In genomic region chr14:31421509-31422295, GRCm38 (mm10) we compare ENCODE assay signal across 13 mouse cellular contexts. TPM values are rescaled to one million over a fixed set of nuclear protein-coding genes. Genes with fewer than 3 reads are reported as not detected.
DNase-seq lines count a peak whose midpoint lies in the region; ATAC-seq and TF ChIP-seq lines count a peak whose summit lies in the region.
"Had no signal": no experiment of that assay in that cellular context is flagged by ENCODE, and none has a peak within 500 bp of the region (broad histone marks: within the 10 kb centered on the region; RNA-seq: fewer than 3 reads in every experiment).

No protein-coding gene starts in this region.

- H3K36me3 ChIP-seq in intestine, embryonic 15.5 days: no peaks in the 10 kb centered on the region
- H3K36me3 ChIP-seq in intestine, postnatal 0 days (ENCODE audit: control insufficient read depth, insufficient read depth): no peaks in the 10 kb centered on the region
- H3K36me3 ChIP-seq in kidney, embryonic 16.5 days (ENCODE audit: insufficient read depth, low read length): no peaks in the 10 kb centered on the region
- H3K36me3 ChIP-seq in liver, embryonic 16.5 days (ENCODE audit: control insufficient read depth, insufficient read depth): peaks cover 5% of the 10 kb centered on the region; the same call in 1 of the 2 replicates
- peaks cover 15% of the 10 kb centered on the region for H3K36me3 ChIP-seq in midbrain, embryonic 14.5 days (ENCODE audit: control insufficient read depth, insufficient read depth, low read length)
- H3K36me3 ChIP-seq in forebrain, embryonic 10.5 days (replicated peaks): peaks cover 14% of the 10 kb centered on the region
- H3K36me3 ChIP-seq: stomach, embryonic 15.5 days had no signal

- no peaks in the 10 kb centered on the region for H3K9me3 ChIP-seq in intestine, embryonic 15.5 days
- H3K9me3 ChIP-seq in intestine, postnatal 0 days (ENCODE audit: control insufficient read depth): no peaks in the 10 kb centered on the region
- H3K9me3 ChIP-seq in kidney, embryonic 16.5 days (ENCODE audit: low read length): peaks cover 7% of the 10 kb centered on the region; the same call in 1 of the 2 replicates
- H3K9me3 ChIP-seq in liver, embryonic 16.5 days (replicated peaks; ENCODE audit: control insufficient read depth, low read length): no peaks in the 10 kb centered on the region
- H3K9me3 ChIP-seq in midbrain, embryonic 14.5 days (ENCODE audit: control insufficient read depth, low read length): no peaks in the 10 kb centered on the region
- H3K9me3 ChIP-seq in forebrain, embryonic 10.5 days: peaks cover 8% of the 10 kb centered on the region
- H3K9me3 ChIP-seq: limb, embryonic 15.5 days; stomach, embryonic 15.5 days had no signal

- WGBS in intestine, embryonic 15.5 days: 65% methylated on average over 18 of the region's 18 CpGs
- 54% methylated on average over 18 of the region's 18 CpGs for WGBS in intestine, postnatal 0 days
- 74% methylated on average over 18 of the region's 18 CpGs for WGBS in kidney, embryonic 16.5 days
- WGBS in liver, embryonic 16.5 days (ENCODE audit: insufficient replicate concordance): 65% methylated on average over 18 of the region's 18 CpGs
- 85% methylated on average over 18 of the region's 18 CpGs for WGBS in midbrain, embryonic 14.5 days
- 93% methylated on average over 18 of the region's 18 CpGs for WGBS in forebrain, embryonic 10.5 days

- no peak for TF ChIP-seq CTCF in intestine, postnatal 0 days (IDR thresholded peaks at IDR 0.05; ENCODE audit: low read depth)

- no peak overlapping the region for H3K4me2 ChIP-seq in intestine, embryonic 15.5 days (replicated peaks)
- H3K4me2 ChIP-seq in intestine, postnatal 0 days (replicated peaks; ENCODE audit: low read depth): no peak overlapping the region
- no peak overlapping the region for H3K4me2 ChIP-seq in kidney, embryonic 16.5 days (replicated peaks; ENCODE audit: low read depth, low read length)
- no peak overlapping the region for H3K4me2 ChIP-seq in liver, embryonic 16.5 days (ENCODE audit: low read depth, low read length)
- H3K4me2 ChIP-seq in midbrain, embryonic 14.5 days (ENCODE audit: low read length): no peak overlapping the region
- H3K4me2 ChIP-seq: heart, embryonic 12.5 days; limb, embryonic 15.5 days; stomach, embryonic 15.5 days had no signal

- DNase-seq in kidney, adult 11 months: peak; percentile 89
- DNase-seq in midbrain, embryonic 14.5 days: no peak
- no peak for DNase-seq in forebrain, embryonic 10.5 days (ENCODE audit: extremely low spot score, low spot score)
- DNase-seq: cerebellum, adult 8-10 months; right cerebral cortex, postnatal 4 days; thymus, postnatal 25 days had no signal

- no peak overlapping the region for H3K9ac ChIP-seq in intestine, embryonic 15.5 days
- no peak overlapping the region for H3K9ac ChIP-seq in intestine, postnatal 0 days (ENCODE audit: low read depth, low read length)
- H3K9ac ChIP-seq in kidney, embryonic 16.5 days (replicated peaks; ENCODE audit: low read length): no peak overlapping the region
- H3K9ac ChIP-seq in liver, embryonic 16.5 days (ENCODE audit: low read depth, low read length): no peak overlapping the region
- H3K9ac ChIP-seq in midbrain, embryonic 14.5 days (replicated peaks; ENCODE audit: low read length): no peak overlapping the region
- H3K9ac ChIP-seq: heart, embryonic 12.5 days; limb, embryonic 15.5 days; stomach, embryonic 15.5 days had no signal

- no peak overlapping the region for H3K4me3 ChIP-seq in intestine, embryonic 15.5 days (replicated peaks)
- H3K4me3 ChIP-seq in intestine, postnatal 0 days (ENCODE audit: low read depth, low read length): no peak overlapping the region
- H3K4me3 ChIP-seq in kidney, embryonic 16.5 days (ENCODE audit: low read length): no peak overlapping the region
- no peak overlapping the region for H3K4me3 ChIP-seq in liver, embryonic 16.5 days (ENCODE audit: low read depth, low read length)
- H3K4me3 ChIP-seq in midbrain, embryonic 14.5 days (replicated peaks; ENCODE audit: low read depth, low read length): no peak overlapping the region
- H3K4me3 ChIP-seq in forebrain, embryonic 10.5 days: no peak overlapping the region
- H3K4me3 ChIP-seq: heart, embryonic 12.5 days; limb, embryonic 15.5 days; stomach, embryonic 15.5 days had no signal

- no peaks in the 10 kb centered on the region for H3K27me3 ChIP-seq in intestine, embryonic 15.5 days (replicated peaks)
- no peaks in the 10 kb centered on the region for H3K27me3 ChIP-seq in intestine, postnatal 0 days (replicated peaks; ENCODE audit: control insufficient read depth, insufficient read depth, low read length)
- H3K27me3 ChIP-seq in kidney, embryonic 16.5 days (ENCODE audit: insufficient read depth, low read length): no peaks in the 10 kb centered on the region
- no peaks in the 10 kb centered on the region for H3K27me3 ChIP-seq in liver, embryonic 16.5 days (ENCODE audit: control insufficient read depth, insufficient read depth, low read depth, low read length)
- H3K27me3 ChIP-seq in midbrain, embryonic 14.5 days (ENCODE audit: control insufficient read depth, insufficient read depth, low read length): no peaks in the 10 kb centered on the region
- H3K27me3 ChIP-seq in forebrain, embryonic 10.5 days (ENCODE audit: poor library complexity, severe bottlenecking): no peaks in the 10 kb centered on the region
- H3K27me3 ChIP-seq: heart, embryonic 12.5 days; limb, embryonic 15.5 days; stomach, embryonic 15.5 days had no signal

- peaks cover 25% of the 10 kb centered on the region for H3K4me1 ChIP-seq in intestine, embryonic 15.5 days (replicated peaks)
- H3K4me1 ChIP-seq in intestine, postnatal 0 days (replicated peaks; ENCODE audit: control insufficient read depth, insufficient read depth, low read length): no peaks in the 10 kb centered on the region; the same call in none of the 2 replicates
- peaks cover 61% of the 10 kb centered on the region for H3K4me1 ChIP-seq in kidney, embryonic 16.5 days (ENCODE audit: insufficient read depth, low read length)
- peaks cover 29% of the 10 kb centered on the region for H3K4me1 ChIP-seq in liver, embryonic 16.5 days (ENCODE audit: control insufficient read depth, low read depth, low read length)
- peaks cover 16% of the 10 kb centered on the region; the same call in 1 of the 2 replicates for H3K4me1 ChIP-seq in midbrain, embryonic 14.5 days (ENCODE audit: control insufficient read depth, insufficient read depth, low read length)
- H3K4me1 ChIP-seq in forebrain, embryonic 10.5 days: peaks cover 40% of the 10 kb centered on the region

- peak; percentile 40; the same call in 1 of the 2 replicates for ATAC-seq in intestine, embryonic 15.5 days
- no peak for ATAC-seq in intestine, postnatal 0 days
- no peak for ATAC-seq in kidney, embryonic 16.5 days (ENCODE audit: low FRiP score, low TSS enrichment)
- peak; percentile 57 for ATAC-seq in liver, embryonic 16.5 days (ENCODE audit: low read depth)
- ATAC-seq in midbrain, embryonic 14.5 days (ENCODE audit: low FRiP score, low TSS enrichment): no peak

- H3K27ac ChIP-seq in intestine, embryonic 15.5 days: no peak overlapping the region
- no peak overlapping the region for H3K27ac ChIP-seq in intestine, postnatal 0 days (ENCODE audit: low read depth, low read length)
- peak overlapping the region; percentile 82 for H3K27ac ChIP-seq in kidney, embryonic 16.5 days (ENCODE audit: low read length)
- H3K27ac ChIP-seq in liver, embryonic 16.5 days (ENCODE audit: low read length): peak overlapping the region; percentile 52
- no peak overlapping the region for H3K27ac ChIP-seq in midbrain, embryonic 14.5 days (replicated peaks; ENCODE audit: low read depth, low read length)
- no peak overlapping the region for H3K27ac ChIP-seq in forebrain, embryonic 10.5 days

RNA-seq across cellular contexts. Expression of gene Sh3bp5, which starts 14.2 kb away (rescaled TPM):
- 18.1 and 20.6 TPM in 2 replicates for polyA plus RNA-seq in intestine, embryonic 15.5 days (2015; fragmentation: Nextera tagmentation; extraction: Ambion mirVana)
- 12.0 and 12.4 TPM in 2 replicates for polyA plus RNA-seq in intestine, postnatal 0 days (2015; fragmentation: Nextera tagmentation; extraction: Ambion mirVana)
- polyA plus RNA-seq in kidney, embryonic 16.5 days (2015; fragmentation: Nextera tagmentation; extraction: Ambion mirVana): 34.1 and 39.0 TPM in 2 replicates
- 19.3 and 22.1 TPM in 2 replicates for polyA plus RNA-seq in liver, embryonic 16.5 days (2015; fragmentation: Nextera tagmentation; extraction: Ambion mirVana)
- polyA plus RNA-seq in midbrain, embryonic 14.5 days (2014; fragmentation: Nextera tagmentation; extraction: Ambion mirVana): 40.0 and 82.4 TPM in 2 replicates
- 17.6 and 18.3 TPM in 2 replicates for polyA plus RNA-seq in forebrain, embryonic 10.5 days (2016; fragmentation: Nextera tagmentation; extraction: Ambion mirVana)

Comparison
In these comparisons a context has a peak if more than half of its experiments do, and no peak if none do; other contexts are left out.
1. ATAC-seq: peak in intestine, embryonic 15.5 days (single experiment) and liver, embryonic 16.5 days (single experiment); none in intestine, postnatal 0 days (single experiment), kidney, embryonic 16.5 days (single experiment) and midbrain, embryonic 14.5 days (single experiment).
2. H3K27ac ChIP-seq: peak in kidney, embryonic 16.5 days (single experiment) and liver, embryonic 16.5 days (single experiment); none in intestine, embryonic 15.5 days (single experiment), intestine, postnatal 0 days (single experiment), midbrain, embryonic 14.5 days (single experiment) and forebrain, embryonic 10.5 days (single experiment).